Mouse (Mus musculus): ENCODE measurements at regions not wholly inside any gene's neighbourhood (a gene's known extent, or its start where the extent isn't known, plus 50 kb on each side); places are given as distances from the start of the nearest gene placed in this dataset.

- ATAC-seq (replicated peaks; ENCODE audit: insufficient number of reproducible peaks, low FRiP score, low TSS enrichment) = no peak; the same call in 1 of the 2 replicates
- 35% methylated on average over 16 of the region's 16 CpGs for WGBS (ENCODE audit: insufficient replicate concordance)
- H3K4me3 ChIP-seq (ENCODE audit: low read depth, low read length) = no peak overlapping the region
- H3K36me3 ChIP-seq (ENCODE audit: control insufficient read depth, insufficient read depth, low read length) = no peaks in the 10 kb centered on the region
- peaks cover 22% of the 10 kb centered on the region for H3K4me1 ChIP-seq (ENCODE audit: control insufficient read depth, insufficient read depth, low read length)
- no peaks in the 10 kb centered on the region for H3K27me3 ChIP-seq (ENCODE audit: control insufficient read depth, insufficient read depth, low read length)
- peak overlapping the region; percentile 34; the same call in 1 of the 2 replicates for H3K9ac ChIP-seq (ENCODE audit: low read depth, low read length)
- H3K27ac ChIP-seq (ENCODE audit: low read depth, low read length) = peak overlapping the region; percentile 31; the same call in 1 of the 2 replicates
- H3K4me2 ChIP-seq = peak overlapping the region; percentile 31
- no peaks in the 10 kb centered on the region for H3K9me3 ChIP-seq (replicated peaks; ENCODE audit: control insufficient read depth, low read length)
Measured at GRCm38 (mm10) chr4:135002091-135002925, 71.6 kb downstream of the Syf2 start.

GRCm38 (mm10) chr4:135011365-135011764 is 80.7 kb downstream of the Syf2 start:
- Histone ChIP-seq H3K36me3 (ENCODE audit: control insufficient read depth, insufficient read depth, low read length) (no peaks in the 10 kb centered on the region), H3K4me1 (ENCODE audit: control insufficient read depth, insufficient read depth, low read length) (no peaks in the 10 kb centered on the region), H3K27ac (ENCODE audit: low read depth, low read length) (no peak overlapping the region), H3K4me2 (no peak overlapping the region), H3K4me3 (ENCODE audit: low read depth, low read length) (no peak overlapping the region), H3K27me3 (ENCODE audit: control insufficient read depth, insufficient read depth, low read length) (no peaks in the 10 kb centered on the region), H3K9ac (ENCODE audit: low read depth, low read length) (no peak overlapping the region), H3K9me3 (replicated peaks; ENCODE audit: control insufficient read depth, low read length) (no peaks in the 10 kb centered on the region)
- ATAC-seq (replicated peaks; ENCODE audit: insufficient number of reproducible peaks, low FRiP score, low TSS enrichment) = no peak
- 72% methylated on average over 6 of the region's 6 CpGs for WGBS (ENCODE audit: insufficient replicate concordance)

- Histone ChIP-seq H3K4me1 (ENCODE audit: control insufficient read depth, insufficient read depth, low read length) (no peaks in the 10 kb centered on the region), H3K9ac (ENCODE audit: low read depth, low read length) (no peak overlapping the region), H3K4me3 (ENCODE audit: low read depth, low read length) (no peak overlapping the region), H3K36me3 (ENCODE audit: control insufficient read depth, insufficient read depth, low read length) (no peaks in the 10 kb centered on the region), H3K27ac (ENCODE audit: low read depth, low read length) (no peak overlapping the region), H3K4me2 (no peak overlapping the region), H3K9me3 (replicated peaks; ENCODE audit: control insufficient read depth, low read length) (no peaks in the 10 kb centered on the region), H3K27me3 (ENCODE audit: control insufficient read depth, insufficient read depth, low read length) (peaks cover 8% of the 10 kb centered on the region; the same call in 1 of the 2 replicates)
- ATAC-seq (replicated peaks; ENCODE audit: insufficient number of reproducible peaks, low FRiP score, low TSS enrichment) = no peak
- WGBS (ENCODE audit: insufficient replicate concordance) = 69% methylated on average over 4 of the region's 4 CpGs
Measured at GRCm38 (mm10) chr4:135012945-135013344, 82.2 kb downstream of the Syf2 start.

DNA sequence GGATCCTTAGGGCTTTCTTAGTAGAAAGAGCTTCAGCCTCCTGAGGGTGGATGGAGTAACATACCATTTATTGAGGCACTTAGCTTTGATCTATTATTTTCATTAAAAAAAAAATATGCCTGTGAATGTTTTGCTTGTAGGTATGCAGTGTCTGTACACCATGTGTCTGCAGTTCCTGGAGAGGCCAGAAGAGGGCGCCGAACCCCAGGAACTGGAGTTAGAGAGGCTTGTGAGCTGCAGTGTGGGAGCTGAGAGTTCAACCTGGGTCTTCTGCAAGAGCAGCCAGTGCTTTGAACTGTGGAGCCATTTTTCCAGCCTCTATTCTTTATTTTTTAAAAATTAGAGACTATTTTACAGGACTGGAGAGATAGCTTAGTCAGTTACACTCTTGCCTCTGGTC is 83.2 kb downstream of the Syf2 start:
- Histone ChIP-seq H3K27ac (ENCODE audit: low read depth, low read length) (no peak overlapping the region), H3K36me3 (ENCODE audit: control insufficient read depth, insufficient read depth, low read length) (no peaks in the 10 kb centered on the region), H3K4me3 (ENCODE audit: low read depth, low read length) (no peak overlapping the region), H3K4me1 (ENCODE audit: control insufficient read depth, insufficient read depth, low read length) (no peaks in the 10 kb centered on the region), H3K9me3 (replicated peaks; ENCODE audit: control insufficient read depth, low read length) (no peaks in the 10 kb centered on the region), H3K4me2 (no peak overlapping the region), H3K27me3 (ENCODE audit: control insufficient read depth, insufficient read depth, low read length) (peaks cover 13% of the 10 kb centered on the region; the same call in 1 of the 2 replicates), H3K9ac (ENCODE audit: low read depth, low read length) (no peak overlapping the region)
- no peak for ATAC-seq (replicated peaks; ENCODE audit: insufficient number of reproducible peaks, low FRiP score, low TSS enrichment)
- 49% methylated on average over 2 of the region's 2 CpGs for WGBS (ENCODE audit: insufficient replicate concordance)

DNA sequence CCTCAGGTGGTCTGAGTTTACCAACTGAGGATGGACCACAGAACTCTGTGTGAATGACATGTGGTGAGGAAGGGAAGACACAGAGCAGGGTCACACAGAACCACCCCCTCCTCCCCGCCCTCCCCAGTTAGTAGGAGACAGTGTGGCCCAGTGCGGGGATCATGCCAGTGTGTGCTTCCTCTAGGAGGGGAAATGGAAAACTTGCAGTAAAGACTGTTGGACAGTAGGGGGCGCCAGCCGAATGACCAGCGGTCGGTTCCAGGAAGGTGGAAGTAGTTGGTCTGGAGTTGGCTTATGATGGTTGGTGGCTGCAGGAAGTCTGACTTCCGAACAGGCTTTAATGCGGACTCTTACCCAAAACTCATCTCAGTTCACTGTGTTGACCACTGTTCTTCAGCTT is 87.3 kb downstream of the Syf2 start:
- H3K4me3 ChIP-seq (ENCODE audit: low read depth, low read length) = no peak overlapping the region
- ATAC-seq (replicated peaks; ENCODE audit: insufficient number of reproducible peaks, low FRiP score, low TSS enrichment) = no peak
- peaks cover 14% of the 10 kb centered on the region; the same call in 1 of the 2 replicates for H3K27me3 ChIP-seq (ENCODE audit: control insufficient read depth, insufficient read depth, low read length)
- H3K27ac ChIP-seq (ENCODE audit: low read depth, low read length) = no peak overlapping the region
- H3K9ac ChIP-seq (ENCODE audit: low read depth, low read length) = no peak overlapping the region
- no peak overlapping the region for H3K4me2 ChIP-seq
- no peaks in the 10 kb centered on the region for H3K36me3 ChIP-seq (ENCODE audit: control insufficient read depth, insufficient read depth, low read length)
- 26% methylated on average over 8 of the region's 8 CpGs for WGBS (ENCODE audit: insufficient replicate concordance)
- no peaks in the 10 kb centered on the region for H3K9me3 ChIP-seq (replicated peaks; ENCODE audit: control insufficient read depth, low read length)
- no peaks in the 10 kb centered on the region for H3K4me1 ChIP-seq (ENCODE audit: control insufficient read depth, insufficient read depth, low read length)

DNA sequence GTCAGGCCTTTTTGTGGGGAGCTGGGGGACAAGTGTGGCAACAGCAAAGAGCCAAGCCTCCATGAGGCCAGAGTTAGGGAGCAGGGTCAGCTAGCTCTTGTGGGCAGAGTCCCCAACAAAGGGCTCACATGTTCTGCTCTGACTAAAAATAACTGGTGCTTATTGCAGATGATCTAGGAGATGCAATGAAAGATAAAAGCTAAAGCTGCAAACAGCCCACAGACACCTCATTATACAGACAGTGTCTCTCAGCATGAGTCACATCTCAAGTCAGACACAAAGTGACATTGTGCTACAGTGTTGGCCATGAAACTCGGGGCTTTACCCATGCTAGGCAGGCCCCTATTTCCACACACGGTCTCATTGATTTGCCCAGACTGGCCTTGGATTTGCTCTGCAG is 88.4 kb downstream of the Syf2 start:
- WGBS (ENCODE audit: insufficient replicate concordance) = 55% methylated on average over 2 of the region's 2 CpGs
- no peaks in the 10 kb centered on the region for H3K9me3 ChIP-seq (replicated peaks; ENCODE audit: control insufficient read depth, low read length)
- H3K4me2 ChIP-seq = no peak overlapping the region
- H3K36me3 ChIP-seq (ENCODE audit: control insufficient read depth, insufficient read depth, low read length) = no peaks in the 10 kb centered on the region
- peaks cover 14% of the 10 kb centered on the region; the same call in 1 of the 2 replicates for H3K27me3 ChIP-seq (ENCODE audit: control insufficient read depth, insufficient read depth, low read length)
- no peak overlapping the region for H3K4me3 ChIP-seq (ENCODE audit: low read depth, low read length)
- no peaks in the 10 kb centered on the region for H3K4me1 ChIP-seq (ENCODE audit: control insufficient read depth, insufficient read depth, low read length)
- no peak overlapping the region for H3K27ac ChIP-seq (ENCODE audit: low read depth, low read length)
- no peak for ATAC-seq (replicated peaks; ENCODE audit: insufficient number of reproducible peaks, low FRiP score, low TSS enrichment)
- no peak overlapping the region for H3K9ac ChIP-seq (ENCODE audit: low read depth, low read length)

DNA sequence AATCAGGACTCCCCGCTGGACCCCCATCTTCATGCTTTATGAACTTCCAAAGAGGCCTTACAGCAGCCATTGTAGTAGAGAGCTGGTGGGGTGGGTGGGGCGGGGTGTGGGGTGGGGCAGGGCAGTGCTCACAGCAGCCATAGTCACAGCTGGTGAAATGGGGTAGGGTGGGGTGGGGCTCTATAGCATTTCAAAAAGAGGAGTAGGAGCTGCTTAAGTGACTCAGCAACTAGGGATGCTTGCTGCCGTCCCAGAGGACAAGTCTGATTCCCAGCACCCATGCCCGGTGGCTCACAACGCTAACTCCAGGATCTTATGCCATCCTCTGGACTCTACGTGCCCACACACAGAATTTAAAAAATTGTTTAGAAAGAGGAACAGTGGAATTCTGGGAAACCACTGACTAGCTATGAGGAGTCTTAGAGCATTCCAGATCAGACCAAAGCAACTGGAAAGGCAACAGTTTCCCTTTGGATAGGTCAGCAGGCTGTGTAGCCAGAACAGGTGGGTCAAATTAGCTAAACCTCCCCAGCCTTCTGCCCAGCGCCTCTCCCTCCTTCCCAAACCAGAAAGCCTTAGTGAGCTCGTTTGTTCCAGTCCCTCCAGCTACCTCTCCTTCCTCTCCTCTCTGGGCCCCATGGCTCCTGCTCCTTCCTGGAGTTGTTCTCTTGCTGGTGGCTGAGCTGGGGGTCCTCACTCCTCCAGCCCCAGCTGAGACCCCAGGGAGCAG is 89.7 kb downstream of the Syf2 start:
- Histone ChIP-seq H3K4me1 (ENCODE audit: control insufficient read depth, insufficient read depth, low read length) (no peaks in the 10 kb centered on the region), H3K4me3 (ENCODE audit: low read depth, low read length) (no peak overlapping the region), H3K36me3 (ENCODE audit: control insufficient read depth, insufficient read depth, low read length) (no peaks in the 10 kb centered on the region), H3K9ac (ENCODE audit: low read depth, low read length) (no peak overlapping the region), H3K9me3 (replicated peaks; ENCODE audit: control insufficient read depth, low read length) (no peaks in the 10 kb centered on the region), H3K27ac (ENCODE audit: low read depth, low read length) (no peak overlapping the region), H3K27me3 (ENCODE audit: control insufficient read depth, insufficient read depth, low read length) (peaks cover 17% of the 10 kb centered on the region), H3K4me2 (no peak overlapping the region)
- 78% methylated on average over 8 of the region's 8 CpGs for WGBS (ENCODE audit: insufficient replicate concordance)
- no peak for ATAC-seq (replicated peaks; ENCODE audit: insufficient number of reproducible peaks, low FRiP score, low TSS enrichment)

- Histone ChIP-seq H3K9ac (ENCODE audit: low read depth, low read length) (no peak overlapping the region), H3K36me3 (ENCODE audit: control insufficient read depth, insufficient read depth, low read length) (no peaks in the 10 kb centered on the region), H3K4me2 (no peak overlapping the region), H3K4me3 (ENCODE audit: low read depth, low read length) (no peak overlapping the region), H3K27me3 (ENCODE audit: control insufficient read depth, insufficient read depth, low read length) (peaks cover 21% of the 10 kb centered on the region), H3K9me3 (replicated peaks; ENCODE audit: control insufficient read depth, low read length) (no peaks in the 10 kb centered on the region), H3K4me1 (ENCODE audit: control insufficient read depth, insufficient read depth, low read length) (no peaks in the 10 kb centered on the region), H3K27ac (ENCODE audit: low read depth, low read length) (no peak overlapping the region)
- 86% methylated on average over 5 of the region's 5 CpGs for WGBS (ENCODE audit: insufficient replicate concordance)
- ATAC-seq (replicated peaks; ENCODE audit: insufficient number of reproducible peaks, low FRiP score, low TSS enrichment) = no peak
Measured at GRCm38 (mm10) chr4:135023200-135023599, 92.5 kb downstream of the Syf2 start.
